Mouse (Mus musculus) neural tube, embryonic 15.5 days (tissue): ENCODE measurements around the gene Plcxd2. TPM values are rescaled to one million over a fixed set of nuclear protein-coding genes. Genes with fewer than 3 reads are reported as not detected.

ENCODE experiments used
- ATAC-seq: fragments of 200-750 bp; cut with Nextera tagmentation; 2 replicates; pipeline ENCODE4 v1.8.0; 2017; ENCODE audit warnings: mild to moderate bottlenecking, moderate TSS enrichment, moderate library complexity; ENCODE audit not compliant: low FRiP score
- H3K27ac ChIP-seq: fragments of 300-500 bp; sonication (generic); replicated peaks from 2 replicates; pipeline ENCODE4 v1.5.1; 2015; ENCODE audit warnings: mild to moderate bottlenecking, inconsistent platforms
- H3K27me3 ChIP-seq: fragments of 300-500 bp; sonication (generic); replicated peaks from 2 replicates; pipeline ENCODE4 v1.6.1; 2015; ENCODE audit warnings: inconsistent platforms
- H3K36me3 ChIP-seq: fragments of 300-500 bp; sonication (generic); 2 replicates; pipeline ENCODE4 v1.6.1; 2015; ENCODE audit warnings: inconsistent platforms
- H3K4me1 ChIP-seq: fragments of 300-500 bp; sonication (generic); 2 replicates; pipeline ENCODE4 v1.6.1; 2015; ENCODE audit warnings: inconsistent platforms
- H3K4me2 ChIP-seq: fragments of 300-500 bp; sonication (generic); 2 replicates; pipeline ENCODE4 v1.6.1; 2015; ENCODE audit warnings: inconsistent platforms, mild to moderate bottlenecking, moderate library complexity
- H3K4me3 ChIP-seq: fragments of 300-500 bp; sonication (generic); replicated peaks from 2 replicates; pipeline ENCODE4 v1.5.1; 2015; ENCODE audit warnings: mild to moderate bottlenecking, inconsistent platforms
- H3K9ac ChIP-seq: fragments of 300-500 bp; sonication (generic); replicated peaks from 2 replicates; pipeline ENCODE4 v1.6.1; 2015; ENCODE audit warnings: mild to moderate bottlenecking, inconsistent platforms
- H3K9me3 ChIP-seq: fragments of 300-500 bp; sonication (generic); replicated peaks from 2 replicates; pipeline ENCODE4 v1.6.1; 2016; ENCODE audit warnings: inconsistent platforms
- WGBS: fragments of 180-500 bp; shearing (Covaris S2); methylation state at CpG from one replicate; pipeline ENCODE4 v1.1.7; 2015; ENCODE audit warnings: mixed read lengths; 5-methylcytosine and 5-hydroxymethylcytosine counted together
- polyA plus RNA-seq: library from polyadenylated mRNA; unstranded; fragments of >200 nt; fragmentation: Nextera tagmentation; extraction: Ambion mirVana; gene quantifications from 2 replicates; pipeline ENCODE4 v1.2.1, GENCODE M21; 2015

Gene Plcxd2
- polyA plus RNA-seq, 1 experiment from 2014 or later, result 15.8 TPM

DNA sequence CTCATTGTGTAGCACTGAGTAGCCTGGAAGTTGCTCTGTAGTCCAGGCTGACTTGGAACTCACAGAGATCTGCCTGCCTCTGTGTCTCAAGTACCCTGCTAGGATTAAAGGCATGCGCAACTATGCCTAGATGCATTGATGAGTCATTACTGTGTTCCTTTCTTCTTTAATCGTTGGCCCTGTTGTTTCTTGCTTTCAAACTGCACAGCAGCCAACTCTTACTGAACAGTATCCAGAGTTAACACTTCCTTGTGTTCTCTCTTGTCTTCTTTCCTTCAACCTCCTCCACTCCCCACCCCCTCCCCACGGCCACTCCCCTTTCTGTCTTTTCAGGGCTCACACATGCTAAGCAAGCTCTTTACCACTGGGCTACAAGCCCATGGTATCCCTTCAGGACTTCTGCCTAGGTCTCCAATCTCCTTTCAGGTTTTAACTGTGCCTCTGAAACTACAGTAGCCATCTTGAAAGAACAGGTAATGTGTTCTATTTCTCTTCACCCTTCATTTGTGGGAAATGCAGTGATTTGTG is 74.0 kb downstream of the Plcxd2 start:
- Histone ChIP-seq H3K4me1 (no peaks in the 10 kb centered on the region), H3K9ac (no peak overlapping the region), H3K4me3 (no peak overlapping the region), H3K9me3 (no peaks in the 10 kb centered on the region), H3K27me3 (no peaks in the 10 kb centered on the region), H3K36me3 (no peaks in the 10 kb centered on the region), H3K27ac (no peak overlapping the region), H3K4me2 (no peak overlapping the region)
- ATAC-seq, result no peak
- WGBS, result 64% methylated on average over 3 of the region's 3 CpGs

GRCm38 (mm10) chr16:45934721-45935407 is 75.2 kb downstream of the Plcxd2 start:
- Histone ChIP-seq H3K4me3 (no peak overlapping the region), H3K36me3 (no peaks in the 10 kb centered on the region), H3K27me3 (no peaks in the 10 kb centered on the region), H3K4me1 (no peaks in the 10 kb centered on the region), H3K9me3 (no peaks in the 10 kb centered on the region), H3K27ac (no peak overlapping the region; the same call in 1 of the 2 replicates), H3K4me2 (no peak overlapping the region), H3K9ac (no peak overlapping the region)
- WGBS, result 34% methylated on average over 2 of the region's 2 CpGs
- no peak for ATAC-seq

DNA sequence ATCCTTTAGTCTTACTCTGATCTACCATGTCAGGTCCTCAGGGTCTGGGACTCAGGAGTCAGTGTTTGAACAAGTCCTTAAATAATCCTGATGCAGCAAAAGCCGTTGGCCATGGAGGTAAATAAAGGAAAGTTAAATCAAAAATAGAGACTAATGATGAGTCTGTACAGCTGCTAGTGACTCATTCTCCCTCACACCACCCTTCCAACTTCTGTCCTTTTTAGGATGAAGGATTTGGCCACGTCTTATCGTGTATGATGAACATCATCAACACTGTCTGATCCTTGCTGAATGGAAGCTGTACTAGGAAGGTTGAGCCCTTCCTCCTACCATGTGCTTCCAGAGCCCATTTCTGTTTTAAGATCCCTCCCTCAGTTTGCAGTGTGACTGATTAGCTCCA is 79.7 kb downstream of the Plcxd2 start:
- Histone ChIP-seq H3K4me1 (no peaks in the 10 kb centered on the region), H3K4me2 (no peak overlapping the region), H3K9ac (no peak overlapping the region), H3K9me3 (no peaks in the 10 kb centered on the region), H3K27ac (no peak overlapping the region), H3K36me3 (no peaks in the 10 kb centered on the region), H3K27me3 (no peaks in the 10 kb centered on the region), H3K4me3 (no peak overlapping the region)
- WGBS, result 91% methylated on average over 3 of the region's 3 CpGs
- no peak for ATAC-seq

DNA sequence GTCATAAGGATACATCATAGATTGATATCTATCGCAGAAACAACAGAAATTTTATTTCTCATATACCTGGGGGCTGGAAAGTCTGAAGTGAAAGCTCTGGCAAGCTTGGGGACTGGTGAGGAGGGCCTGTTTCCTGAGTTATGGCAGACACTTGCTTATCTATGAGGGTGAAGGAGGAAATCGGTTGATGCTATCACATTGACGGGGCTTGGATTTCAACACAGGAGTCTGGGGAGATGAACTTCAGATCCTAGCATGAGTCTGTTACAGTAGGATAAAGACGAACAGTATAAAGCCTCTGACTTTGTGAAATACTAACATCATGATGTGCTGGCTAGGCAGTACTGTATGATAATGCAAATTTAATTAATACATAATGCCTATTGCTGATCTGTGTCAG is 81.9 kb downstream of the Plcxd2 start:
- Histone ChIP-seq H3K4me2 (no peak overlapping the region), H3K9me3 (no peaks in the 10 kb centered on the region), H3K9ac (no peak overlapping the region), H3K27ac (no peak overlapping the region), H3K4me3 (no peak overlapping the region), H3K27me3 (no peaks in the 10 kb centered on the region), H3K36me3 (no peaks in the 10 kb centered on the region), H3K4me1 (peaks cover 4% of the 10 kb centered on the region)
- WGBS, result 83% methylated on average over 4 of the region's 4 CpGs
- no peak for ATAC-seq

GRCm38 (mm10) chr16:45927601-45928000 is 82.4 kb downstream of the Plcxd2 start:
- no peaks in the 10 kb centered on the region for H3K27me3 ChIP-seq
- H3K9ac ChIP-seq, result no peak overlapping the region
- H3K27ac ChIP-seq, result no peak overlapping the region
- H3K9me3 ChIP-seq, result no peaks in the 10 kb centered on the region
- H3K4me3 ChIP-seq, result no peak overlapping the region
- no peaks in the 10 kb centered on the region for H3K36me3 ChIP-seq
- no peak for ATAC-seq
- peaks cover 4% of the 10 kb centered on the region for H3K4me1 ChIP-seq
- no peak overlapping the region for H3K4me2 ChIP-seq
- 83% methylated on average over 3 of the region's 3 CpGs for WGBS

DNA sequence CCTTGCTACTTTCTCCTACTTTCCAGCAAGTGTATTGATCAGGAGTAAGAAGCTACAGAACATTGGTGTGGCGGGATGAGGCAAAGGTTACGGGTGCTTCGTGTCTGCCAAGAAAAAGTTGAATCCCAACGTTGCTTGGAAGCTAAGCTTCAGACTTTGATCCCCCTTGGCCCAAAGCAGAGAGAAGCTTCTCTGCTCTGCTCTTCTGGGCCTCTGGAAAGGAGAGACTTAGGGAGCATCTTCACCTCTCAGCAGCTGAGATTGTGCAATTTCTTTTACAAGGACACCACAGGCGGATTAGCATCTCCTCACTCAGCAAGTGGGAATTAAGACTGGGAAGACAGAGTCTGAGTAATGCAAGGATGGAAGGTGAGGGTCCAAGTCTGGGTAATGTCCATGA is 83.1 kb downstream of the Plcxd2 start:
- no peak for ATAC-seq
- no peak overlapping the region for H3K9ac ChIP-seq
- no peaks in the 10 kb centered on the region for H3K27me3 ChIP-seq
- H3K27ac ChIP-seq, result no peak overlapping the region
- H3K36me3 ChIP-seq, result no peaks in the 10 kb centered on the region
- H3K4me3 ChIP-seq, result no peak overlapping the region
- H3K4me1 ChIP-seq, result peaks cover 4% of the 10 kb centered on the region
- no peak overlapping the region for H3K4me2 ChIP-seq
- H3K9me3 ChIP-seq, result no peaks in the 10 kb centered on the region
- WGBS, result 92% methylated on average over 5 of the region's 5 CpGs

DNA sequence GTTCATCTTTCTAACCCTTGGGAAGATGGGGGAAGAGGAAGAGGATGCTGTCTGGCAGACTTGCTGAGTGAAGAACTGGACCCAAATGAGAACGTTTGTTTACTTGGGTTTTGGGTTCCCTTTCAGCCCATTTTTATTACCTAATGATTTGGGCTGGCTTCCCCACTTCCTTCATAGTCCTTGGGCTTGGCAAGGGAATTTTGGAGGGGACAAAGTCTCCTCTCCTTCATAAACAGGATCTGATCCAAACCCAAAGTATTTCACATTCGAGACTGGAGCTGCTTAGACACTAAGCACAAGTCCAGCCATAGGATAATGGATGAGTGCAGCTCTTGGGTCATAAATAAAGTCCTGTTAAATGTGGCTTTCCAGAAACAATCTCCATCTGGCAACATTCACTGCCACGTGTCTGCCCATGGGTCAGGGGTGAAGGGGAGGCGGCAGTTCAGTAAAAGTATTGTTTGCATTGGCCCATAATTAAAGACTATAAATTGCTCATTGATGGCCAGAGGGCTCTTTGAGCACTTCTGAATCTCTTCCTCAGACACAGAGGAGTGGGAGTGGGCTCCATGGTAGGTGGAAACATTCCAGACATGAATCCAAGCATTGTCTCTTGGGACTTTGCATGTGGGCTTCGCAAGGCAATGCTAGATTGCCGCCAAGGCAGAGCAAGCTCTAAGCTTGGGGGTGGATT is 86.1 kb downstream of the Plcxd2 start:
- no peak overlapping the region for H3K4me2 ChIP-seq
- H3K36me3 ChIP-seq, result no peaks in the 10 kb centered on the region
- peaks cover 4% of the 10 kb centered on the region for H3K4me1 ChIP-seq
- no peaks in the 10 kb centered on the region for H3K27me3 ChIP-seq
- ATAC-seq, result no peak
- H3K9ac ChIP-seq, result no peak overlapping the region
- WGBS, result 32% methylated on average over 6 of the region's 6 CpGs
- no peaks in the 10 kb centered on the region for H3K9me3 ChIP-seq
- no peak overlapping the region for H3K4me3 ChIP-seq
- H3K27ac ChIP-seq, result no peak overlapping the region

GRCm38 (mm10) chr16:45922546-45923229 is 87.3 kb downstream of the Plcxd2 start:
- H3K4me1 ChIP-seq, result peaks cover 4% of the 10 kb centered on the region
- 75% methylated on average over 8 of the region's 8 CpGs for whole genome bisulfite sequencing

DNA sequence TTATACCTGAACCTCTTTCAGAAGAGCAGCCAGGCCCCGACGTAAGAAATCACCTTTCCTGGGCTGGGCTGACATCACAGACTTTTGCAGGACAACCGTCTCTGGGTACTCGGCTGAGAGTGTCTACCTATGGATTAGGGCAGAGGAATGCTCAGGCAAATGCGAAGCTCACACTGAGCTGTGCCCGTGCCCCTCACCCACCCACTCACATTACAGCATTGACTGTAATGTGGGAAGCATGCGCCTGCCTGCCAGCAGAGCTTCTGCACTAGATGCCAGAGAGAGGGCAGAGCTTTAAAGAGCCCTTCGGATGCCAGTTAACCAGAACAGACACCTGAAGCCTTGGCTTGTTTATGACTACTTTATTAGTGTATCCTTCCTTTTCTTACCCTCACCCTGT is 90.4 kb downstream of the Plcxd2 start:
- Histone ChIP-seq H3K4me1 (peaks cover 4% of the 10 kb centered on the region), H3K4me3 (no peak overlapping the region), H3K27ac (no peak overlapping the region), H3K27me3 (no peaks in the 10 kb centered on the region), H3K36me3 (no peaks in the 10 kb centered on the region), H3K4me2 (no peak overlapping the region), H3K9ac (no peak overlapping the region), H3K9me3 (no peaks in the 10 kb centered on the region)
- 86% methylated on average over 8 of the region's 8 CpGs for WGBS
- ATAC-seq, result no peak

More at GRCm38 (mm10) chr16:45922546-45923229, 87.3 kb downstream of the Plcxd2 start:
- no peak overlapping the region for H3K9ac ChIP-seq
- no peaks in the 10 kb centered on the region for H3K36me3 ChIP-seq
- H3K9me3 ChIP-seq, result no peaks in the 10 kb centered on the region
- H3K4me2 ChIP-seq, result no peak overlapping the region
- H3K27ac ChIP-seq, result no peak overlapping the region
- H3K27me3 ChIP-seq, result no peaks in the 10 kb centered on the region
- no peak for ATAC-seq
- H3K4me3 ChIP-seq, result no peak overlapping the region
